Mouse (Mus musculus) neural tube, embryonic 12.5 days (tissue): ENCODE results near the gene Stk38. TPM values are rescaled to one million over a fixed set of nuclear protein-coding genes. Genes with fewer than 3 reads are reported as not detected.

ENCODE experiments used
- ATAC-seq: fragments of 200-750 bp; cut with Nextera tagmentation; 2 replicates; pipeline ENCODE4 v1.8.0; 2017; ENCODE audit warnings: low read depth, mild to moderate bottlenecking, moderate TSS enrichment, moderate library complexity; ENCODE audit not compliant: low FRiP score
- H3K27ac ChIP-seq: fragments of 300-500 bp; sonication (generic); 2 replicates; pipeline ENCODE4 v1.5.1; 2016
- H3K27me3 ChIP-seq: fragments of 300-500 bp; sonication (generic); replicated peaks from 2 replicates; pipeline ENCODE4 v1.6.1; 2016; ENCODE audit warnings: mild to moderate bottlenecking
- H3K36me3 ChIP-seq: fragments of 300-500 bp; sonication (generic); 2 replicates; pipeline ENCODE4 v1.6.1; 2016; ENCODE audit warnings: mild to moderate bottlenecking
- H3K4me1 ChIP-seq: fragments of 300-500 bp; sonication (generic); 2 replicates; pipeline ENCODE4 v1.6.1; 2016
- H3K4me2 ChIP-seq: fragments of 300-500 bp; sonication (generic); replicated peaks from 2 replicates; pipeline ENCODE4 v1.6.1; 2016; ENCODE audit warnings: mild to moderate bottlenecking
- H3K4me3 ChIP-seq: fragments of 300-500 bp; sonication (generic); 2 replicates; pipeline ENCODE4 v1.5.1; 2016
- H3K9ac ChIP-seq: fragments of 300-500 bp; sonication (generic); 2 replicates; pipeline ENCODE4 v1.6.1; 2016; ENCODE audit warnings: mild to moderate bottlenecking
- H3K9me3 ChIP-seq: fragments of 300-500 bp; sonication (generic); 2 replicates; pipeline ENCODE4 v1.6.1; 2016; ENCODE audit warnings: mild to moderate bottlenecking
- WGBS: fragments of 180-500 bp; shearing (Covaris S2); methylation state at CpG from one replicate; pipeline ENCODE4 v1.1.7; 2016; 5-methylcytosine and 5-hydroxymethylcytosine counted together
- polyA plus RNA-seq: library from polyadenylated mRNA; unstranded; fragments of >200 nt; fragmentation: Nextera tagmentation; extraction: Ambion mirVana; gene quantifications from 2 replicates; pipeline ENCODE4 v1.2.1, GENCODE M21; 2016

Gene Stk38
- polyA plus RNA-seq, 1 experiment from 2014 or later: 157 TPM

DNA sequence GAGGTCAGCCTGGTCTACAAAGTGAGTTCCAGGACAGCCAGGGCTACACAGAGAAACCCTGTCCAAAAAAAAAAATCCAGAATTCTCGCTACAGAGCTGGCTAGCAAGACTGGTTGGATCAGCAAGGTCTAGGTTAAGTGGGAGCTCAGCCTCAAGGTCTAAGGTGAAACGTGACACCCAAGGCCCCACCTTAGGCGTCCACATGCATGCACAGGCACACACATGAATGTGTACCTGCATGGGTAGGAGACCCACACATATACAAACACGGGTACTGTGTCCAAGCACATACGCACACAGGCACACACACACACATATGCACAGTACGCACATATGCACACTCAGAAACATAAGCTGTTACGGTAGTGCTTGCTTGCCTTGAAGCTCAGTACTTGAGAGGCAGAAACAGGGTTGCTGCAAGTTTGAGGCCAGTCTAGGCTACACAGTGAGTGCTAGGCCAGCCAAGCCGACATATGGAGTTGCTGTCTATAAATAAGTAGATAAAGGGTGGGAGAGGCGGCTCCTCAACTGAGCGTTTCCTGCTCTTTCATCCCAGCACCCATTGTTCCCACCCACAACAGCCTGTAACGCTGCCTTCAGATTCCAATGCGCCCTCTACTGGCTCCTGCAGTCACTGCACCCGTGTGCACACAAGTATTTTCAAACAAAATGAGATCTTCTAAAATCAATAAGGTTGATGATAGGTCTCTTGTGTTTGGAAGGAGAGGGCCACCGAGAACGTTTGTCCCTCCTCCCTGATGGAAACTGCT lies 80.7 kb downstream of the Stk38 start:
- Histone ChIP-seq H3K4me2 (no peak overlapping the region), H3K4me3 (no peak overlapping the region), H3K4me1 (peaks cover 9% of the 10 kb centered on the region), H3K9me3 (no peaks in the 10 kb centered on the region), H3K27ac (no peak overlapping the region), H3K36me3 (no peaks in the 10 kb centered on the region), H3K27me3 (no peaks in the 10 kb centered on the region), H3K9ac (no peak overlapping the region)
- ATAC-seq: no peak
- 50% methylated on average over 15 of the region's 15 CpGs for WGBS

DNA sequence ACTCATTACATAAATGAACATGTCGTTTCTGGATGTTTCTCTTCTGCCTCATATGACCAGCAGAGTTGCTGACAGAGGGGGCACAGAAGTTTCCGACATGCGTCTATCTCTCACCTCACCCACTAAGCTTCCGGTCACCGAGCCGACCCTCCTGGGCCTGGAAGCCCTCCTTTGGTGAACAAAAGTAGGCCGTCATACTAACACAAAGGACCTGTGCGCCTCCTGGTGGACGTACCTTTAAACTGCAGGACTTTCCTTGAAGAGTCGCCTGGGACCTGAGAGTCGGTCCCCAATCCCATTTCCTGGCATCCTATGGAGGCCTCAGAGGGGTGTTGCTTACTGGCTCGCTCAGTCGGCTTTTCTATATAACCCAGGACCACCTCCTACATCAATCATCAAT lies 81.4 kb downstream of the Stk38 start:
- no peak overlapping the region for H3K27ac ChIP-seq
- H3K4me2 ChIP-seq: no peak overlapping the region
- no peak overlapping the region for H3K4me3 ChIP-seq
- H3K9ac ChIP-seq: no peak overlapping the region
- ATAC-seq: no peak
- no peaks in the 10 kb centered on the region for H3K27me3 ChIP-seq
- H3K4me1 ChIP-seq: peaks cover 9% of the 10 kb centered on the region
- no peaks in the 10 kb centered on the region for H3K36me3 ChIP-seq
- 21% methylated on average over 13 of the region's 13 CpGs for WGBS
- no peaks in the 10 kb centered on the region for H3K9me3 ChIP-seq

DNA sequence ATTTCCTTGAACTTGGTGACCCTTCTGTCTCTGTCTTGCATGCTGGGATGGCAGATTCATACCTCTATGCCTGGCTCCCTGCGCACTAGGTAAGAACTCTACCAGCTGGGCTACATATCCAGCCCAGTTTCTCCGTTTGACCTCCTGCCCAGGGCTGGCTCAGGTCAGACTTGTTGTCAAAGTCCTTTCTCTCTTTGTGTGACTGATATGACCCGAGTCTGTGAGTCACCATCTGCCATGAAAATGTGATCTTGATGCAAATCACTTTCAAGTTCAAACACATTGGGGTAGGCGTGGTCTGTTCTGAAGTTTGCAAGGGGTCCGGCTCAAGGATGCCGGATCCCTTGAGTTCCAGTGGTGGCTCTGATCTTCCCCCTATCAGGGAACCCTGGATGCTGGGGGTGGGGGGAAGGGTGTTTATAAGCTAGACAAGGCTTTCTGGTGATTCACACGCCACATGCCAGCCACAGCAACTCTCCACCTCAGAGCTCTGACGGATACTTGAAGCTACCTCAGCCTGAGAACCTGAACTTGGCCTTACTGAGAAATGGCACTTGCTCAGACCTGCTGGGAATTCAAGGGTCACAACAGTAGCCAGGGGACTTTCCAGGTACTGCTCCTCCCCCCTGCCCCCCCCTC lies 82.7 kb downstream of the Stk38 start:
- ATAC-seq: no peak
- H3K9ac ChIP-seq: no peak overlapping the region
- no peak overlapping the region for H3K4me2 ChIP-seq
- 82% methylated on average over 8 of the region's 8 CpGs for WGBS
- no peaks in the 10 kb centered on the region for H3K27me3 ChIP-seq
- H3K36me3 ChIP-seq: no peaks in the 10 kb centered on the region
- H3K4me1 ChIP-seq: peaks cover under 1% of the 10 kb centered on the region; the same call in 1 of the 2 replicates
- no peak overlapping the region for H3K4me3 ChIP-seq
- H3K9me3 ChIP-seq: no peaks in the 10 kb centered on the region
- no peak overlapping the region for H3K27ac ChIP-seq

DNA sequence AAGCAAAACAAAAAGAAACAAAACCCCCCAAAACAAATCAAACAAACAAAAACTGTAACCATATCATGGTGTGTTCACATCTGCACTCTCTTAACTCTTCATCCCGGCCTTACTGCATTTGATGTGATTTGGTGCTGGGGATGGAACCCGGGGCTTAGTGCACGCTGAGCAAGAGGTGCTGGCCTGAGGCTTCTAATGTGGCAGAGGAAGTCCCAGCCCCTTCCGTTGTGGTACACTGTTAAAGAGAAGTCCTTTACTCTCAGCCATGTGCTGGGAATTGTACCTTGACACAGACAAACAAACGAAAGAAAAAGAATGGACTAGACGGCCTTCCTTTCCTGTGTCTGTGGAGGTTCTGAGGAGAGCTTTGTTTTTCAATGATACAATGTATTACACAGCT lies 85.7 kb downstream of the Stk38 start:
- 66% methylated on average over 6 of the region's 6 CpGs for WGBS
- Histone ChIP-seq H3K4me1 (no peaks in the 10 kb centered on the region), H3K9ac (no peak overlapping the region), H3K4me3 (no peak overlapping the region), H3K9me3 (no peaks in the 10 kb centered on the region), H3K27ac (no peak overlapping the region), H3K36me3 (no peaks in the 10 kb centered on the region), H3K27me3 (no peaks in the 10 kb centered on the region), H3K4me2 (no peak overlapping the region)
- no peak for ATAC-seq

DNA sequence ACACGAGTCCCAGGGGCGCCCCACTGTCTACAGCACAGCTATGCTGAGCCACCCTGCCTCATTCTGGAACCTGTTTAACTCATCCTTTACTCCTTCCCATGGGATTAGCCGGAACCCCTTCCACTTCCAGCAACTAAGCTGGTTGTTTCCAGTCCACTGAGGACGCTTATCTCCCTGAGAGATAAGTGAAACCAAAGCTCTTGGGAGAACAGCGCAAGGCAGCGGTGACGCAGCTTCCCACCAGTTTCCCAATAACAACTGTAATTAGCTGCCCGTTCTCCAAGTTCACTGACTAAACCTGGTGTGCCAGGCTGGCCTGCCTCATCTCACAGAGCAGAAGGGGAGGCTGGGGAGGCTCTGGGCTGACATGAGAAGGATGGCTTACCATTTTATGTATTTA lies 86.7 kb downstream of the Stk38 start:
- no peak overlapping the region for H3K4me2 ChIP-seq
- no peaks in the 10 kb centered on the region for H3K4me1 ChIP-seq
- no peaks in the 10 kb centered on the region for H3K9me3 ChIP-seq
- H3K4me3 ChIP-seq: no peak overlapping the region
- H3K9ac ChIP-seq: no peak overlapping the region
- no peak for ATAC-seq
- no peaks in the 10 kb centered on the region for H3K36me3 ChIP-seq
- no peak overlapping the region for H3K27ac ChIP-seq
- H3K27me3 ChIP-seq: no peaks in the 10 kb centered on the region
- 83% methylated on average over 8 of the region's 8 CpGs for WGBS

Other genes starting within 250 kb of the Stk38 start
- gene Mapk13, start 238.7 kb downstream of the Stk38 start, polyA plus RNA-seq: 1.5 and 1.9 TPM in 2 replicates
- gene Brpf3, start 206.9 kb downstream of the Stk38 start, polyA plus RNA-seq: 10.9 and 12.1 TPM in 2 replicates
- not detected in 2 replicates for gene Pnpla1, start 149.6 kb downstream of the Stk38 start, polyA plus RNA-seq
- 0.09 and 0.38 TPM in 2 replicates for gene 4930539E08Rik, start 92.7 kb downstream of the Stk38 start, polyA plus RNA-seq
- not detected in 2 replicates for gene Pxt1, start 64.2 kb downstream of the Stk38 start, polyA plus RNA-seq
- 115 and 117 TPM in 2 replicates for gene Kctd20, start 56.0 kb downstream of the Stk38 start, polyA plus RNA-seq
- gene Srsf3, start 24.6 kb upstream of the Stk38 start, polyA plus RNA-seq: 642 and 679 TPM in 2 replicates
- gene Cdkn1a, start 83.0 kb upstream of the Stk38 start, polyA plus RNA-seq: 34.8 and 41.6 TPM in 2 replicates
- gene Rab44, start 106.2 kb upstream of the Stk38 start, polyA plus RNA-seq: 0.30 and 0.42 TPM in 2 replicates
- 7.0 and 7.7 TPM in 2 replicates for gene Cpne5, start 230.2 kb upstream of the Stk38 start, polyA plus RNA-seq